Mouse (Mus musculus): Measurements from ENCODE around the gene Ranbp17.
"Not testable (repeated sequence)": the region's sequence is repeated elsewhere in the genome, so short reads cannot be mapped to it uniquely, and the experiment has no call there.

Gene Ranbp17

DNA sequence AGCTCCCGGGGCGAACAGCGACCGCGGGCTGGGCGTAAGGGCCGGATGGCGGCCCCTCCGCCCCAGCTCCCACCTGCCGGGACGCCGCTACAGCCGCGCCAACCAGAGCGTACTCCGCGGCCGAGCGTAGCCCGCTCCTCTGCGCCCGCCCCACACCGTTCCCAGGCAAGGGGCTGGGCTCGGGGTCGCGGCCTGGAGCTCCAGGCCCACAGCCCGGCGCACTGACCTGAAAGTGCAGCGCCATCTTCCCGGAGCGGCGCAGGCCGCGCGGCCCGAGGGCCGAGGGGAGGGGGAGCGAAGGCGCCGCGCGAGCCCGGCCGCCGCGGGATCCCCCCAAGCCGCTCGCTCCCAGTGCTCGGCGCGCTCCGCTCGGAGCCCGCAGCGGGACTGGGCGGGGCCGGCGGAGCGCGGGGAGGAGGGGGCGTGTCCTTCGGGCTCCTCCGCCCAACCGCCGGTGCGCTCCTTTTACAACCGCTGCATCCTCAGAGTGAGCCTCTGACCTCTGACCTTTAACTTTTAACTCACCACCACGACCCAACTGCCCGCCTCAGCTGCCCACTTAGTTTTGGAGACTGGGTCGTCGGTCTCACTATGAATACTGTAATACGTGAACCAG, at the start of gene Ranbp17:
Ranbp17 (minus strand) TSS at position 371 of the 616 bp plus-strand sequence.
- peak; percentile 41 for DNase-seq

DNA sequence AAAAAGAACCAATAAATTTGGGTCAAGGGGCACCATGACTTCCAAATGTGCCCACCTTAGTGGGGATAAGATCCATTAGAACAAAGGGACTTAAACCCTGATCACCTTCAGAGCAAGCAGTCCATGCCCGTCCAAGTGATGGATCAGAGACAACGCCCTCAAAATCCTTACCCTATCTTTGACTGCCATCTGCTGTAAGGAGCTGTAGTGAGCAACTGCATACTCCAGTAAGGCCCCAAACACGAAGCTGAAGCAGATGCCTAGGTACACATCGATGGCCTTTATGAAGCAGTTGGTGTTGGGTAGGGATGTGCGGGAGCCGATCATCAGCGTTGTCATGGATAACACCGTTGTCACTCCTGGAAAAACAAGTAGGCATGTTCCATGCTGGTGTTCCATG, 40.6 kb upstream of the Ranbp17 start:
- no peak for DNase-seq

DNA sequence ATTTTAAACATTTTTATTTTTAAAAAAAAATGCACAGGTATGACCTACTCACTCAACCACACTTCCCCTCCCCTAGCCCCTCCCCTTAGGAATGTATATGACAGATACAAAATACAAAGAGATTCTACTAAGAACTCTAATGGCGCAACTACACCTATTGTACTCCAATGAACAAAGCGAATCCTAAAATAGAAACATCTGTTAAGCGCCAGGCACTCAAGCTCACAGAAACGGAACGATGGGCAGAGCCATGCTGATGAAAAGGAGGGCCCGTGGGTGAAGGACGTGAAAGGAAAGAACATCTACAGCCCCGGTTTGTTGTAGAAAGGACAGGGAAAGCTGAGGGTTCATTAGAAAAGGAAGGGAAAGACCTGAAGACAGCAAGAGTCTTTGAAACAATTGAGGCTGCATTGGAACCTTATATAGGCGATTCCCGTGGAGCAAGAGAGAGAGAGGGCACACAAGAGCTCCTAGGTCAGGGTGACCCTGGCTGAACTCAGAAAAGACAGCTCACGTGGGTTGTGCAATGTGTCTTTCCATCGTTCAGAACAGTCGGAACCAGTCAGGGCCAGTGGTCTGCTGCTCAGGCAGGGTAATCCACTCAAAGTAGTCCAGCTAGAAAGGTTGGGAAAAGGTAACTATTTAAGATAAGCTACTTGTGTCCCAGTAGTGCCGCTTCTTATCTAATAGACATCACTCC, 37.5 kb upstream of the Ranbp17 start:
- DNase-seq: no peak

- no peak for DNase-seq
These were observed 33.8 kb upstream of the Ranbp17 start for GRCm38 (mm10) chr11:33547386-33547785.

DNA sequence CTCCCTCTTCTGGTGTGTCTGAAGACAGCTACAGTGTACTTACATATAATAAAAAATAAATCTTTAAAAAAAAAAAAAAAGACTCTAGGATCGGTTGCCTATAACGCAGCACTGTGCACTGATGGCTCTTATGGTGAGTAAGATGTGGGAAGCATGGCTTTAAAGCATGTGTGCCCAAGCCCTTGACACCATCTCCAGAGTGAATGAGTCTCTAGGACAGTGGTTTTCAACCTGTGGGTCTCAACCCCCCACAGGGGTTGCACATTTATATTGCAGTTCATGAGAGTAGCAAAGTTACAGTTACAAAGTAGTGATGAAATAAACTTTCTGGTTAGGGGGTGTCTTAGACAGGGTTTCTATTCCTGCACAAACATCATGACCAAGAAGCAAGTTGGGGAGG, 31.4 kb upstream of the Ranbp17 start:
- no peak for DNase-seq

DNA sequence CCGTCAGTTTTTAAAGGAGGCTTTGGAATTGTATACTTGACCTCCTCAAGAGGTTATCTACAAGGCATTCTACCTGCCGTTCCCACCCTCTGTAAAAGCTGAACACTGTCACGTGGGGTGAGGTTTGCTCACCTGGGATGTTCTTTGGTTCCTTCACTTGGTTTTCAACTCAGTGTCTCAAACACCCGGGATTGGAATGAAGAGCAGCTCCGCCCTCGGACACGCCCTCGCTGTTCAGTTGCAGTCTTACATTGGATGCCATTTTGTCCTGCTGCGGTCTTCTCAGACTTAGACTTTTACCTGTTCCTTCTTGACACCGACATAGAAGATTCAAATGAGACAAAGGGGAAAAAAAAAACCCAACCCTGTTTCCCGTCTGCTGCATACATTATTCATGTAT, 30.6 kb upstream of the Ranbp17 start:
- DNase-seq: no peak

GRCm38 (mm10) chr11:33537390-33538125, 24.0 kb upstream of the Ranbp17 start:
- no peak for DNase-seq

DNA sequence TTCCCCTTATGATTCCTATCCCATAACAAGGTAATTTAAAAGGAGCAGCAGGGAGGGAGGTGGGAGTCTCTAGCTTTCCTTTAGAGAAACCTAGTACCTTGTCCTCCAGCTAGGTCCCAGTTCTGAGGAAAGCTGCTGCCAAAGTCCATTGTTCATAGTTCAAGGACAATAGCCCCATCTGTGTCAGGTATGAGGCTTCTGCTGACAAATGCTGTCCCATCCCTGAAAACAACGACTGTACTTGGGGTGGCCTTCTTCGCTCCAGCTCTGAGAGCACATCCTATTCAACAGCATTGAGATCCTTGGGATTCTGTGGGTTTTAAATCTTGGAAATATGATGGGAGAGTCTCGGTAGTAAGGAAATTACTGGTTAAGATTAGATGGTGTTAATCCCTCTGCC, 23.1 kb upstream of the Ranbp17 start:
- no peak for DNase-seq

DNA sequence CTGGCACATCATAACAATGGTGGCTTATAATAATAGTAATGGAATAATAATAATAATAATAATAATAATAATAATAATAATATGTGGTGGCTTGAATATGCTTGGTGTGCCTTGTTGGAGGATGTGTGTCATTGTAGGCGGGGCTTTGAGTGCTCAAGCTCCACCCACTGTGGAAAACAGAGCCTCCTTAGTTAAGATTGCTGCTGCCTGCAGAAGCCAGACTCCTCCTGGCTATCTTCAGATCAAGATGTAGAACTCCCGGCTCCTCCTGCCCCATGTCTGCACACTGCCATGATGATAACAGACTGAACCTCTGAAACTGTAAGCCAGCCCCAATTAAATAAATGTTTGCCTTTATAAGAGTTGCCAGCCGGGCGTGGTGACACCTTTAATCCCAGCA, 21.0 kb upstream of the Ranbp17 start:
- DNase-seq: no peak

DNA sequence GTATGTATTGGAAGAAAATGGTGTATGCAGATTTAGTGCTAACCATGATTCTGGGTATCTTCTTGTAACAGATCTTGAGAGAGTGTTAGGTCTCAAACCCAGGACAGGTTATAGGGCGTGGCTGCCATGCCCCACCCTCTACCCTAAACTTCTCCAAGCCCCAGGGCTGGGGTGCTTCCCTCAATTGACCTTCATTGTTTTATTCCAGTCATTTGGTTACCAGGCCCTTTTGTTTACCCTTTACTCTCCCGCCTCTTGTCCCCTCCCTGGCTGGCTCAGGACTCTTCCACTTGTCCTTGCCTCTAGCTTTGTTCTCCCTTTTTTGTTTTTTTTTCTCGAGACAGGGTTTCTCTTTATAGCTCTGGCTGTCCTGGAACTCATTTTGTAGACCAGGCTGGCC, 20.0 kb upstream of the Ranbp17 start:
- no peak for DNase-seq

- no peak for DNase-seq
These were observed 16.0 kb upstream of the Ranbp17 start for GRCm38 (mm10) chr11:33529576-33529975.

GRCm38 (mm10) chr11:33512854-33513375, 631 bp downstream of the Ranbp17 start:
- DNase-seq: peak; percentile 69

GRCm38 (mm10) chr11:33509401-33509800, 4.1 kb downstream of the Ranbp17 start:
- no peak for DNase-seq

DNA sequence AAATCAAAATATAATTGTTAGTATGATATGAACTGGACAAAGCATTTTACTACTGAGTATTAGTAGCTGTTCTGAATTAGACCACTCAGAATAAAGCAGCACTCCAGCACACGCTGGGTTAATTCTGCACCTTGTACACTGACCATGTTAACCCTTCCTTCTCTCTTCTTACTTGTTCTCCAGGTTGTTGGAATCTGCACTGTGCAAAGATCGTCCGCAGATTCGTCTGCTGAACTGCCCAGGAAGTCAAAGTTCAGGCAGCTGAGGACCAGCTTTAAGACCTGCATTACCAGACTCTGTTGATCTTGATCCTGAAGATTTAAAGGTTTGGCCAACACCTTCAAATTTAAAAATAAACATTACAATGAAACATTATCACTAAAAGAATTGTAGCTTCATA, 27.8 kb downstream of the Ranbp17 start:
- no peak for DNase-seq

GRCm38 (mm10) chr11:33480410-33480809, 33.1 kb downstream of the Ranbp17 start:
- DNase-seq: no peak

DNA sequence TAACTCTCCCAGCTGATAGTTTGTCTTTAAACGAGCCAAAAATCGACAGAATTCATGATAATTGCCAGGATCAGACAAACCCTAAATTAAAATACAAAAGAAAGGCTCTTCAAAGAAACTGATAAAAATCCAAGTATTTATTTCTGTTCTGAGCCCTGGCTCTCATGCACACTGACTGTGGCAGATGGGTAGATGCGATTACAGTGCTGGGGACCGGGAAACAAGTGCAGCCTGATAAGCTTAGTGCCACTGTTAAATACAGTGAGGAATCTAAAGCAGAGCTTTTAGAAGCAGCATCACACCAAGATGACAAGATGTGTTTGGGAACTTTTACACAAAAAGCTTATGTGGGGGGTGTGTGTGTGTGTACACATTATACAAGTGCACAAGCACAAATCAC, 34.3 kb downstream of the Ranbp17 start:
- no peak for DNase-seq

GRCm38 (mm10) chr11:33476634-33477033, 36.9 kb downstream of the Ranbp17 start:
- DNase-seq: no peak

GRCm38 (mm10) chr11:33461172-33461571, 52.4 kb downstream of the Ranbp17 start:
- DNase-seq: no peak

DNA sequence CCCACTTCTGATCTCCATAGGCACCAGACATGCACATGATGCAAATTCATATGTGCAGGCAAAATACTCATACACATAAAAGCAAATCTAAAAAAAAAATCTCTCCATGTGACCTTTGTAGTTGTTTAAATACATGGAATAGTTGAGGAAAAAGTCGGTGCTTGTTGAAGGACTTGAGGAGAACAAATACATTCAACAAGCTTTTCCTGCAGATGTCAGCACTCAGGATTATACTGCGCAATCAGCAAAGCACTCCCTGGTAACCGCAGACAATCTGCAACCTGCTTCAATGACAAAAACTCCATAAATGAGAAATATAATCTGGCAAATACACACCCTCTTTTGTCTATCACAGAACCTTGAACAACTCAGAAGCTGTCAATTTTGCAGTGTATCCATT, 59.5 kb downstream of the Ranbp17 start:
- no peak for DNase-seq

DNA sequence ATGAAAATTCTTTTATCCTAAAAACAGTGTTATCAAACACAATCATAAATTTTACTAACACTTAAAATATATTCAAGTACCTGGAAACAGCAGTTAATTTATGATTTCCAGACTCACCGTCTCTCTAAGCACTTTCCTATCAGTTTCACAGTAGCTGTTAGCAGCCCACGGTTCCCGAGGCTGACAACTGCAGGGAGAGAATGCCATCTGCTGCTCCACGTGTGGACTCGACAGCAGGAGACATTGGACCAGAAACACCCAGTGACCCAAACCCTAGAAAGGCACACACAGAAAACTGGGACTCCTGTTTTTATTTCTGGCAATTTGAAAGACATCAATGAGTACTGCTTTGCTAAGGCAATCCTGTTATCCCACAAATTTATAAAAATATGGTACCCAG, 79.7 kb downstream of the Ranbp17 start:
- no peak for DNase-seq

DNA sequence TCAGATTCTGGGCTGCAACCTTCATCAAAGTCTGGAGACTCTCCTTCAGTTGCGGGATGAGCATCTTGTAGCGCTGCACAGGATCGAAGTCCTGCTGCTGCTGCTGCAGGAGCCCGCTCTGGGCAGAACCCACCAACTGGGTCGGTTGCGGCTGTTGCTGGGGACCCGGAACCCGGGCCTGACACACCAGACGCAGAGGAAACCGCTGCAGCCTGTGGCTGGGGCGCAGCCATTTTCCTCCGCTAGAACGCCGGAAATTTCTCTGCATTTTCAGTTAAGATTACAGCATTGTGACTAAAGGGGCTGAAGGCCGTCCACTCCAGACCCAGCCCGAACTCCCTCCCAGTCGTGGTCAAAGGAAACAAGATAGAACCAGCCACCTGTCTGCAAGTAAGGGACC, 85.3 kb downstream of the Ranbp17 start:
- DNase-seq: not testable (repeated sequence)

GRCm38 (mm10) chr11:33427789-33428188, 85.8 kb downstream of the Ranbp17 start:
- DNase-seq: not testable (repeated sequence)

DNA sequence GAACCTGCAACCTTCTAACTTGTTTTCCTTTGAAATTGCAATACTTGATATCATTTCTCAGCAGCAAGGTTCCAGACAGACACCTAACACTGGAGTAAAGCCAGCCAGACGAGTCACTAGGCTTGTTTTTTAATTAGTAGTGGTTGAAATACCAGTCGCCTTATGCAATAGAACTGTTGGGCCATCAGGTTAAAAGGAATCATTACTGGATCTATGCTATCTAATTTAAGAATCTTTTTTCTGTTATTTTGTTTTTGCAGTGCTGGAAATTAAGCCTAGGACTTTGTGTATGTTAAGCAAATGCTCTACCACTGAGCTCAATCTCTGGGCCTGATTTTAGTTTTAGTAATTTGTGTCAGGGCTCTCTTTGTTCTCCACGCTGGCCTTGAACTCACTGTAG, 91.3 kb downstream of the Ranbp17 start:
- DNase-seq: no peak

- no peak for DNase-seq
These were observed 108.9 kb downstream of the Ranbp17 start for GRCm38 (mm10) chr11:33404651-33405050.
